In the genomic region with DNA sequence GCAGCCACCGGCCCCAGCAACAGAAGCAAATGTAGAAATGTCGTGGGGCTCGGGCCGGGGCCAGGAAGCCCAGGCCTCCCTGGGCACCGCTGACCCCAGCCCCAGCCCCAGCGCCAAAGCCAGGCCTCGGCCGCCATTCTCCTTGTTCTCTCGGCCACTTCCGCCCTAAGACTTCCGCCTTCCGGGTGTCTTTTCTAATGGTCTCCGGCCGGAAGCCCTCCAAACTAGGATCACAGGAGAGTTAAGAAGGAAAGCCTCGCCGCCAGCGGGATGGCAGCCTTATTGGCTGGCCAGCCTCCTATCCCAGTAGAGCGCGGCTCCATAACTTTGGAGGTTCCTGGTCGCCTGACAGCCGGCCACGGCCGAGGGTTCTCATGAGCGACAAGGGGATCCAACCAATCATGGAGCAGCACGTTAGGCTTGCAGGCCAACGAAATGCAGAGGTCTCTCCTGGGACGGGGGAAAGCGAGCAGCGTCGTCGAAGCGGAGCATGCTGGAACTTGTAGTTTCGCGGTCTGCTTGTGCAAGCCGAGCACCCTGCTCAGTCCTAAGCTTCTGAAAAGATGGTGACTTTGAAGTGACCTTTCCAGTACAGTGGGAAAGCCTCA, we compare ENCODE assay signal across 1 mouse cellular context.
TF ChIP-seq lines count a peak whose summit lies in the region.

A gene (minus strand): TSS at position 331 of the 608 bp plus-strand sequence.

TF ChIP-seq in MEL, 35 proteins besides CTCF, POLR2A, EP300 and RAD21 (continued from another document):
- TF ChIP-seq E2F4 (IDR thresholded peaks at IDR 0.05; ENCODE audit: borderline replicate concordance, low read depth, low read length) (0 out of 2 replicates have a peak, but pooled peaks have one; percentile 50), MYB (IDR thresholded peaks at IDR 0.05; ENCODE audit: low read depth, low read length) (no peak), POLR2AphosphoS2 (IDR thresholded peaks at IDR 0.05; ENCODE audit: low read length) (peak; percentile 85), POLR2AphosphoS5 (IDR thresholded peaks at IDR 0.05; ENCODE audit: borderline replicate concordance, low read depth, low read length) (no peak), ELF1 (IDR thresholded peaks at IDR 0.05; ENCODE audit: low read depth, low read length) (peak; percentile 97), MAZ (IDR thresholded peaks at IDR 0.05; ENCODE audit: low read depth, low read length) (peak; percentile 42; the same call in 1 of the 2 replicates), MXI1 (IDR thresholded peaks at IDR 0.05; ENCODE audit: low read depth, low read length) (peak; percentile 57; the same call in 1 of the 2 replicates), USF2 (IDR thresholded peaks at IDR 0.05; ENCODE audit: borderline replicate concordance in 1 of 2, insufficient read depth in 1 of 2, low read depth in 1 of 2, low read length in 2 of 2) (no peak), NRF1 (IDR thresholded peaks at IDR 0.05; ENCODE audit: insufficient read depth, low read depth, low read length, poor library complexity, severe bottlenecking) (no peak), UBTF (IDR thresholded peaks at IDR 0.05; ENCODE audit: borderline replicate concordance, insufficient read depth, low read depth, low read length) (no peak)
